Mouse (Mus musculus) thymus, postnatal 10 days (tissue): ENCODE data around the gene Abcc5.
"Not testable (repeated sequence)": the region's sequence is repeated elsewhere in the genome, so short reads cannot be mapped to it uniquely, and the experiment has no call there.

Experiments used
- DNase-seq, 2 experiments: peaks; one replicate each; pipeline ENCODE4 v3.0.0; 2021; ENCODE audit warnings: low spot score in 2 of 2

Gene Abcc5

GRCm38 (mm10) chr16:20425855-20426598 is at the start of gene Abcc5:
Gene Abcc5 (minus strand): TSS chr16:20426394.
- DNase-seq = peak; percentile 90 to 92

- DNase-seq = no peak
These were observed 49.1 kb upstream of the Abcc5 start for GRCm38 (mm10) chr16:20475335-20475734.

GRCm38 (mm10) chr16:20474786-20475185 is 48.6 kb upstream of the Abcc5 start:
- no peak for DNase-seq

- DNase-seq = no peak
These were observed 48.0 kb upstream of the Abcc5 start for GRCm38 (mm10) chr16:20474211-20474610.

GRCm38 (mm10) chr16:20473748-20474147 is 47.6 kb upstream of the Abcc5 start:
- no peak for DNase-seq

GRCm38 (mm10) chr16:20471686-20472085 is 45.5 kb upstream of the Abcc5 start:
- DNase-seq = no peak

GRCm38 (mm10) chr16:20470981-20471380 is 44.8 kb upstream of the Abcc5 start:
- no peak for DNase-seq

GRCm38 (mm10) chr16:20464725-20465124 is 38.5 kb upstream of the Abcc5 start:
- DNase-seq = no peak

GRCm38 (mm10) chr16:20458736-20459135 is 32.5 kb upstream of the Abcc5 start:
- DNase-seq = peak in 1 of 2 experiments; percentile 31

GRCm38 (mm10) chr16:20456106-20456505 is 29.9 kb upstream of the Abcc5 start:
- no peak for DNase-seq

GRCm38 (mm10) chr16:20454155-20454654 is 28.0 kb upstream of the Abcc5 start:
- DNase-seq = no peak

GRCm38 (mm10) chr16:20451774-20452173 is 25.6 kb upstream of the Abcc5 start:
- no peak for DNase-seq

GRCm38 (mm10) chr16:20445871-20446270 is 19.7 kb upstream of the Abcc5 start:
- no peak for DNase-seq

GRCm38 (mm10) chr16:20444831-20445388 is 18.7 kb upstream of the Abcc5 start:
- no peak for DNase-seq

GRCm38 (mm10) chr16:20442871-20443270 is 16.7 kb upstream of the Abcc5 start:
- DNase-seq = no peak

- no peak for DNase-seq
These were observed 12.7 kb upstream of the Abcc5 start for GRCm38 (mm10) chr16:20438673-20439415.

- not testable (repeated sequence) for DNase-seq
These were observed 11.9 kb upstream of the Abcc5 start for GRCm38 (mm10) chr16:20438046-20438445.

GRCm38 (mm10) chr16:20436281-20436680 is 10.1 kb upstream of the Abcc5 start:
- no peak for DNase-seq

- no peak for DNase-seq
These were observed 3.1 kb upstream of the Abcc5 start for GRCm38 (mm10) chr16:20429328-20429727.

- DNase-seq = no peak
These were observed 1.4 kb upstream of the Abcc5 start for GRCm38 (mm10) chr16:20427566-20427965.

- peak; percentile 5 to 8 for DNase-seq
These were observed 1.2 kb downstream of the Abcc5 start for GRCm38 (mm10) chr16:20424719-20425650.
